Mouse (Mus musculus) forebrain, embryonic 15.5 days (tissue): ENCODE measurements around the gene Alkbh7. TPM values are rescaled to one million over a fixed set of nuclear protein-coding genes. Genes with fewer than 3 reads are reported as not detected.

ENCODE experiments used
- polyA plus RNA-seq: library from polyadenylated mRNA; unstranded; fragments of >200 nt; fragmentation: Nextera tagmentation; extraction: Ambion mirVana; gene quantifications from 2 replicates; pipeline ENCODE4 v1.2.1, GENCODE M21; 2015

The Alkbh7 gene
- polyA plus RNA-seq, 1 experiment from 2014 or later: 46.2 TPM

Other genes starting within 250 kb of the Alkbh7 start
- 0.97 and 1.2 TPM in 2 replicates for gene Nrtn, start 239.8 kb upstream of the Alkbh7 start, polyA plus RNA-seq
- gene Dus3l, start 232.6 kb upstream of the Alkbh7 start, polyA plus RNA-seq: 72.1 and 74.3 TPM in 2 replicates
- 0.66 and 0.73 TPM in 2 replicates for gene Prr22, start 227.1 kb upstream of the Alkbh7 start, polyA plus RNA-seq
- gene Rfx2, start 166.3 kb upstream of the Alkbh7 start, polyA plus RNA-seq: 4.4 and 4.5 TPM in 2 replicates
- not detected in 2 replicates for gene Acsbg2, start 122.9 kb upstream of the Alkbh7 start, polyA plus RNA-seq
- 0.43 and 0.50 TPM in 2 replicates for gene 1700061G19Rik, start 121.9 kb upstream of the Alkbh7 start, polyA plus RNA-seq
- gene Mllt1, start 61.9 kb upstream of the Alkbh7 start, polyA plus RNA-seq: 88.4 and 91.1 TPM in 2 replicates
- not detected in 2 replicates for gene Acer1, start 15.2 kb upstream of the Alkbh7 start, polyA plus RNA-seq
- gene Clpp, start 7.0 kb upstream of the Alkbh7 start, polyA plus RNA-seq: 162 and 175 TPM in 2 replicates
- 0.45 and 0.55 TPM in 2 replicates for gene Pspn, start 2.7 kb downstream of the Alkbh7 start, polyA plus RNA-seq
- 80.4 and 81.7 TPM in 2 replicates for gene Gtf2f1, start 13.9 kb downstream of the Alkbh7 start, polyA plus RNA-seq
- gene Gm17949, start 14.1 kb downstream of the Alkbh7 start, polyA plus RNA-seq: 0.31 and 0.47 TPM in 2 replicates
- 35.2 and 37.0 TPM in 2 replicates for gene Khsrp, start 34.2 kb downstream of the Alkbh7 start, polyA plus RNA-seq
- not detected in 2 replicates for gene Slc25a41, start 44.3 kb downstream of the Alkbh7 start, polyA plus RNA-seq
- 1.3 and 2.0 TPM in 2 replicates for gene Crb3, start 61.8 kb downstream of the Alkbh7 start, polyA plus RNA-seq
- 27.6 and 29.1 TPM in 2 replicates for gene Slc25a23, start 62.5 kb downstream of the Alkbh7 start, polyA plus RNA-seq
- gene Dennd1c, start 81.2 kb downstream of the Alkbh7 start, polyA plus RNA-seq: 3.9 and 4.4 TPM in 2 replicates
- gene Tubb4a, start 90.4 kb downstream of the Alkbh7 start, polyA plus RNA-seq: 239 and 253 TPM in 2 replicates
- gene Tnfsf9, start 108.0 kb downstream of the Alkbh7 start, polyA plus RNA-seq: 10.2 and 10.3 TPM in 2 replicates
- gene Cd70, start 152.4 kb downstream of the Alkbh7 start, polyA plus RNA-seq: 0.28 TPM in 1 of 2 replicates, not detected in the other
- not detected in 2 replicates for gene Tnfsf14, start 196.8 kb downstream of the Alkbh7 start, polyA plus RNA-seq
- 0.59 and 0.93 TPM in 2 replicates for gene C3, start 230.8 kb downstream of the Alkbh7 start, polyA plus RNA-seq